Mouse (Mus musculus) ovary, postnatal 10 days (tissue): Measurements from ENCODE around the gene Dynll1.
"Not testable (repeated sequence)": the region's sequence is repeated elsewhere in the genome, so short reads cannot be mapped to it uniquely, and the experiment has no call there.

ENCODE experiments used
- DNase-seq: peaks from one replicate; pipeline ENCODE4 v3.0.0; 2022; ENCODE audit warnings: low spot score

Gene Dynll1

DNA sequence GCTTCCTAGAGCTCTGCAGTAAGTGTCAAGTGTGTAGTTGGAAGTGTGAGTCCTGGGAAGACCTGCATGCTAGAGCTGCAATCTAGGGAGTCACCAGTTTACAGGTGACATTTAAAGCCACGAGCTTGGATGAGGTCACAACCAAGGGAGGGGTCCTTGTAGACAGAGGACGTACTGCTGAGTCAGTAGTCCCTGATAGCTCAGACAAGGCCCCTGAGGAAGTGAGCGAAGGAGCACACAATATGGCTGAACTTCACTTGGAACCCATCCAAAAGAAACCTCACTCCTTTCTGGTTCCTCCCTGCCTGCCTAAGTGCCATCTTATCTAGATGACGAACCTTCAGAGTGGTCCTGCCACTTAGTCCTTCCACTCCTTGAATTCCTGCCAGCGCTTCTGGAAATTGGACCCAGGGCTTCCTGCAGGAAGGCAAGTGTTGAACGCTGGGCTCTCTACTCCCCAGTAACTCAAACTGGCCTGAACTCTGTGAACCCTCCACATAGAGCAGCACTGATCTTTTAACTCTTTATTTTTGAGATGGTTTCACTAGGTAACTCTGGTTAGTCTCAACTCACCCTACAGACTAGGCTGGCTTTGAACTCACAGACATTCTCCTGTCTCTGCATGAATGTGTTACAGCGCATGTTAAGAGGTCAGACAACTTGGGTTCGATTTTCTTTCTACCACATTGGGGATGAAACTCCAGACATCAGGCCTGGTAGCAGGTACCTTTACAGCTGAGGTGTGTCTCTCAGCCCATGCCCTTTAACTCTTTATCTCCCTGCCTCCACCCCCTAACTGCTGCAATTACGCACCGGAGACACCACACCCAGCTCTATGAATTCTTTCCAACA lies 12.2 kb upstream of the Dynll1 start:
- no peak for DNase-seq

DNA sequence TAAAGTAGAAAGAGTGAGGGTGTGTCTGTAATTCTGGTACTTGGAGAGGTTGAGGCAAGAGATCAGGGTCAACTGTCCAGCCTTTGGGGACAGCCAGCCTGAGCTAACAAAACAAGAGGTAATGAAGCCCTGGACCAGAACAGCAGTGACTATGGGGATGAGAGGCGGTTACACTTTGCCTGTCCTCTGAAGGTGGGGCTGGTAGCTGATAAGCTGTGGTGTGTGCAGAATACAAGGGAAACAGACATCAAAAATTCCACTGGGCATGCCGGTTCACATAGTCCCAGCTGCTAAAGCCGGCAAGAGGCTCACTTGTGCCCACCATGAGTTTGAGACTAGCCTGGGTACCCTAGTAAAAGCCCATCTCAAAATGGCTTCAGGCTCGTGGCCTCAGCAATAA lies 11.6 kb upstream of the Dynll1 start:
- no peak for DNase-seq

DNA sequence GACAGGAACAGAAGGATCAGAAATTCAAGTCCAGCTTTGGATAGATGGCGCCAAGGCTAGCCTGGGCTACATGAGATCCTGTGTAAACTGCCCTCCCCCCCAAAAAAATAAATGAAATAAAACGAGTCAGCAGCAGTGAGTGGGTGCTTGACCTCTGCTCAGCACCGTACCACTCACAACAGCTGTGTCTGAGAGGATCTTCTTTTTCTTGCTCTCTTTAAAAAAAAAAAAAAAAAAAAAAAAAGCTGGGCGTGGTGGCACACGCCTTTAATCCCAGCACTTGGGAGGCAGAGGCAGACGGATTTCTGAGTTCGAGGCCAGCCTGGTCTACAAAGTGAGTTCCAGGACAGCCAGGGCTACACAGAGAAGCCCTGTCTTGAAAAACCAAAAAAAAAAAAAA lies 1.4 kb upstream of the Dynll1 start:
- not testable (repeated sequence) for DNase-seq

DNA sequence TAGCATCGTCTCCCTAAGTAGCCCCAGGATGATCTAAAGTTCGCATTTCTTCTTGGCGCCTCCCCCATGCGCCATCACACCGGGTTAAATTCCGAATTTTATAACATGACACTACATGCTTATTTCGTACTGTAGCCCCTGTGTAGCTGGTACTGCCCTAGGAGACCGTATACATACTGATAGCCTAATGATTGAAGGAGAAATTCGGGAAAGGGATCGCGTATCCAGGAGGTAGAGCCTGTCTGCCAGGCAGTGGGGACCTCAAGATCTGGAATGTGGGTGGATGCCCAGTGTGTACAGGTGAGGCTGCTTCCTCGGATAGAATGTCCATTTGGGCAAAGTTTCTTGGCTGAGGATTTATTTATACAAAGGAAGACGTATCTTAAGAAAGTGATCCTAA lies 816 bp upstream of the Dynll1 start:
- DNase-seq = no peak

DNA sequence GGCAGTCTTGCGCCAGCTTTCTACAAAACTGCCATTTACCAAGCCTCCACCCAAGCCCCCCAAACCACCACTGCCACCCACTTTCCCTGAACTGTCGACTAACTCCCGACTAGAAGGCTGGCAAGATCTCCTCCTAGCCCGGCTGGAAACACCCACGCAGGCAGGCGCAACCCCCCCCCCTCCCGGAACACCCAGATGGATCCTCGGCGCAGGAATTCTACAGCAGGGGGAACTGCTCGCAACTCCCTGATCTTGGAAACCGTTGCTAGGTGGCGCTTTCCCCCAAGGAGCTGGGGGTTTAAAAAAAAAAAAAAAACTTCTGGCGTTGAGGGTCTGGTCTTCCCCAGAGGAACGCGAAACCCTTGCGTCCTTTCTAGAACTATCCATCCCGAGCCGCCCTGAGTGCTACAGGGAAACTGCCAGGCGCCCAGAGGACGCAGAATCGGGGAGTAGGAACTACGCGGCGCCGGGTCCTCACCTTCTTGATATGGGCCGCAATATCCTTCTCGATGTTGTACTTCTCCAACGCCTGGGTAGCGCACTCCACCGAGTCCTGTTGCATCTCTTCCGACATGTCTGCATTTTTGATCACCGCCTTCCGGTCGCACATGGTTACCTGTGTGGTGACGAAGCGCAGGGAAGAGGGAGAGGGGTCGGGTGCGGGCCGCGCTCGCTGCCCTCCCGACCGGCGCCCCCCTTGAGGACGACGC lies 609 bp downstream of the Dynll1 start:
- peak; percentile 34 for DNase-seq

DNA sequence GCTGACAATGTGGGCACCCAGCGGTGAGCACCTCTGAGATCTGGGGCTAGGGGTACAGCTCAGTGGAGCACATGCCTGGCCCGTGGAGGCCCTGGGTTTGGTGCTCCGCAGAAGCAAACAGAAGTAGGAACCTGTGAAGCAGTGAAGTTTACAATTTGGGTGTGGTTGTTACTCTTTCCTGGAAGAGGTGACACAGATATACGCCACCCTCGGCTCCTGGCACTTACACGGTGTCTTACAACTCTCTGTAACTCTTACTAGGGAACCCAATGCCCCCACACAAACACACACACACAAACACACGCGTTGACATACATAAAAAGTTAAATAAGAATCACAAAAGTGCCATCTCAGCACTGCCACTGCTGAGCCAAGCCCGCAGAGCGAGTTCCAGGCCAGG lies 4.5 kb downstream of the Dynll1 start:
- DNase-seq = no peak

DNA sequence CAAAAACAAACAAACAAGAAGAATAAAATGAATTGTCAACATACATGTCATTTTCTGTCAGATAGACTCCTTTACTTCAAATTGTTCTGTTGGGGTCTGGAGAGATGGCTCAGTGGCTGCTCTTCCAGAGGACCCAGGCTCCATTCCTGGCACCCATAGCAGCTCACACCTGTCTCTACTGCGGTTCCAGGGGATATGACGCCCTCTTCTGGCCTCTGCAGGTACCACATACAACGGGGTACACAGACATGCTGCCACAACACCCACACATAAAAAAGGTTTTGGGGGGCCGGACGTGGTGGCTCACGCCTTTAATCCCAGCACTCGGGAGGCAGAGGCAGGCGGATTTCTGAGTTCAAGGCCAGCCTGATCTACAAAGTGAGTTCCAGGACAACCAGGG lies 6.6 kb downstream of the Dynll1 start:
- no peak for DNase-seq

DNA sequence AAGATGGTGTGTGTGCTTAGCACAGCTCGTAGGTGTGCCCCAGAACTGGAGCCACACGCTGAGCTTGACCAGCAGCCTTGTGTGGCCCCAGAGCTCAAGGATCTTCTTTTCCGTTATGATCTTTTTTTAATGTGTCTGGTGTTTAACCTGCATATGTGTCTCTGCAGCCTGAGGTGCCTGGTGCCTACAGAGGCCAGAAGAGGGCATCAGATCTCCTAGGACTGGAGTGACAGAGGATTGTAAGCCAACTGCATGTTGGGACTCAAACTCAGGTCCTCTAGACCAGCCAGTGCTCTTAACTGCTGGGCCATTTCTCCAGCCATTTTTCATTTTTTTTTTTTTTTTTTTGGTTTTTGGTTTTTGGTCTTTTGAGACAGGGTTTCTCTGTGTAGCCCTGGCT lies 16.1 kb downstream of the Dynll1 start:
- DNase-seq = no peak

DNA sequence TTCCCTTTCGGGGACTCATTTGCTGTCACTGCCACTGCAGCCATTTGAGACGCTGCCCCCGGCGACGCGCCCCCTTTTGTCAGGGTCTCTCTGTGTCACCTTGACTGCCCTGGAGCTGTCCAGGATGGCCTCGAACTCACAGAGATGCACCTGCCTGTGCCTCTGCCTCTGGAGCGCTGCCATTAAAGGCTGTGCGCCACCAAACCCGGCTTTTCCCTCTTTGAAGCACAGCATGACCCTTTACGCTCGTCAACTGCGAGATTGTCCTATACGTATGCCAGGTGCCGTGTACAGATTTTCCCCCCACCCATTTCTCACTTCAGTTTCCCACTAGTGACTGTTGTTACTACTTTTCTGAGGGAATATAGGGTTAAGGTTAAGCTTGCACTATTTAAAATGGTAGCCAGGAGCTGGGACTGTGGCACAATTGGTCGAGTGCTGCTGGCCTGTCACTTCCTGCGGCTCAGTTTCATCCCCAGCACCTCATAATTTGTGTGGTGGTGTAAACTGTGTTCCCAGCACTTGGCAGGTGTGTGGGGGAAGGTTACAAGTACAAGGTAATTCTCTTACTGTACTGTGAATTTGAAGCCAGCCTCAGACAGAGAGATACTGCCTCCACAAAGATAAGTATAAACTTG lies 20.6 kb downstream of the Dynll1 start:
- no peak for DNase-seq

DNA sequence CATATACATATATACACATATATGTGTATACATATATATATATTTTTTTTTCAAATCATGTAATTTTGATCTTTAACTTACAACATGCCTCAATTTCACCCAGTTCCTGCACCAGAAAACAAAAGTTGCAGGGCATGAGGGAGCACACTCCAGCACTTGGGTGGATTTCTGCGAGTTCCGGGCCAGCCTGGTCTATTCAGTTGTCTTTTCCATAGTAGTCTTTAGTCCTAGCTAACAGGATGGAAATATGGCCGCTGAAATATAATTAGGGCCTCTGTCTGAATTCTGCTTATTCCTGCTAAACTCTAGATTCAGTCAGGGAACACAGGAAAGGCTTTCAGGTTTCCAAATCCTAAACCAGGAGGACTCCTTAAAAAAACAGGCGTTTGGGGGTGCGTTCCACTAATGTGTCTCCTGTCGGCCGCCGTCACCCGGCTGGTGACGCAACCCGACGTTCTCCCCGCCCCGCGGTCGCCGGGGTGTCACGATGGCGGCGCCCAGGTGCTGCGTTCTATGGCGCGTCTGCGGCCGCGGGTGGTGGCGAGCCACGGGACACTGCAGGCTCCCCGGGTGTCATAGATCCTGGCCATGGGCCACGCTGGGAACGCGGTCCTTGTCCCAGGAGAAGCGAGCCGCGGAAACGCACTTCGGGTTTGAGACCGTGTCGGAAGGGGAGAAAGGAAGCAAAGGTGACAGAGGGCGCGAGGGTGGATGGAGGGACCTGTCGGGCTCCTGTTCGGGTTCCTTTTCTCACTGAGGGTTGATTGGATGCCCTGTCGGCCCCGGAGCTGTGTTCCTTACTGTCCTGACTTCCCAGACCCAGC lies 21.4 kb downstream of the Dynll1 start, which contains the start of gene Coq5:
Gene Coq5 (plus strand): TSS at position 441 of the 824 bp plus-strand sequence.
- peak; percentile 73 for DNase-seq

DNA sequence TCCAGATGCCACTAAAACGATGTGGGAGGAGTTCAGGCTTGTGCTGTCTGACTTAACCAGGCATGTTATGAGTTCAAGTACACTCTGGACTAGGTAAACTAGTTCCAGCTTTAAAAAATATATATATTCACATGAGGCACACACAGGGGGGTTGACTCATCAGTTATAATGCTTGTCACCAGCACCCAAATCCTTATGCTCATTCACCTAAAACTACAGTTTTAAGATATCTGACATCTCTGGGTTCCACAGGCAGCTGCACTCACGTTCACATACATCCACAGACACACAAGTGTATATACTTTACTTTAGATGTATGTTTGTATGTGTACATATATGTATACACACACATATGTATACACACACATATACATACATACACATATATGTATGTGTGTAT lies 22.0 kb downstream of the Dynll1 start:
- no peak for DNase-seq

DNA sequence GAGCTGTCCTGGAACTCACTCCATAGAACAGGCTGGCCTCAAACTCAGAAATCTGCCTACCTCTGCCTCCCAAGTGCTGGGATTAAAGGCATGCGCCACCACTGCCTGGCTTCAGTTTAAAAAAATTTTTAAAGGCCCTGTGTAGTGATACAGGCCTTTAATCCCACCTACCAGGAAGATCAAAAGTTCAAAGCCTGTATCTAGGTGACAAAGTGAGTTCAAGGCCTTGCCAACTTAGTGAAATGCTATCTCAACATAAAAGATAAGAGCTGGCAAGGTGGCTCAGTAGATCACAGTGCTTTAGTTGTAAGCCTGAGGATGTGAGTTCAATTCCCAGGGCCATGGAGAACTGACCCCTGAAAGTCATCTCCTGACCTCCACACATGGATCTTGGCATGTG lies 22.7 kb downstream of the Dynll1 start:
- no peak for DNase-seq

DNA sequence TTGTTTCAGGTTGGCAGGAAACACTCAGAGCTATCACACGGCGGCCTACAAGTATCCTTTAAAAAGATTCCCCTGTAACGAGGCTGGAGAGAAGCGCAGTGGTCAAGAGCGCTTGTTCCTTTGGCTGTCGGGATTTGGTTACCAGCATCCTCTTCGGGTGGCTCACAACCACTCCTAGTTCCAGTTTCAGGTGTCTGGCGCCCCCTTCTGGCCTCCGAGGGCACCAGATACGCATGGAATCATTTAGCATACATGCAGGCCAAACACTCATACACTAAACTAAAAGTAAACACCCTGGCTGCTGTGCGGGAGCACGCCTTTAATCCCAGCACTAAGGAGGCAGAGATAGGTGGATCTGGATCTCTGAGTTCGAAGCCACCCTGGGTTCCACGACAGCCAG lies 24.8 kb downstream of the Dynll1 start:
- no peak for DNase-seq

DNA sequence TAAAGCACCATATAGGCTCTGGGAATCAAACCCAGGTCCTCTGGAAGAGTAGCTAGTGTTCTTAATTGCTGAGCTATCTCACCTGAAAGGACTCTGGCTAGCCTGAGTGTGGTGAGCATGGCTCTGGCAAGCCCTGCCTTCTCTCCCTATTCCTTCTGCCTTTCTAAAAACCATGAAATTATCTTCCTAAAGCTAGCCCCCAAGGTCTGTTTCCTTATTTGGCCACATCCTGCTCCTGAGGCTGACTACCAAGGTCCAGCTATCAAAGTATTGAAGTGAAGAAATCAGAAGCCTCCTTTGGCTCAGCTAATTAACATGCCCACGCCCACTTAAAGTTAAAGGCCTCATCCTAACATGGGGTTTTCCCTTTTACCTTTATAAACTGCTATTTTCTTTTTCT lies 26.0 kb downstream of the Dynll1 start:
- DNase-seq = no peak

DNA sequence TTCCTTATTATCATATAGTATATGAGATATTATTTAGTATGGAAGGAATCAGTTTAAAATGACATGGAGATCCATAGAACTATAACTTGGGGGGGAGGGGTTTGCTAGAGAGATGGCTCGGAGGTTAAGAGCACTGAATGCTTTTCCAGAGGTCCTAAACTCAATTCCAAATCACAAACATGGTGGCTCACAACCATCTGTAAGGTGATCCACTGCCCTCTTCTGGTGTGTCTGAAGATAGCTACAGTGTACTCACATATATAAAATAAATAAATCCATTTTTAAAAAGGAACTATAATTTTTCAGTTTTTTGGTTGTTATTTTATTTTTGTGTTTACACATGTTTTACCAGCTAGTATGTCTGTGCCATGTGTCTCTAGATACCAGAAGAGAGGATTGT lies 26.4 kb downstream of the Dynll1 start:
- DNase-seq = no peak

DNA sequence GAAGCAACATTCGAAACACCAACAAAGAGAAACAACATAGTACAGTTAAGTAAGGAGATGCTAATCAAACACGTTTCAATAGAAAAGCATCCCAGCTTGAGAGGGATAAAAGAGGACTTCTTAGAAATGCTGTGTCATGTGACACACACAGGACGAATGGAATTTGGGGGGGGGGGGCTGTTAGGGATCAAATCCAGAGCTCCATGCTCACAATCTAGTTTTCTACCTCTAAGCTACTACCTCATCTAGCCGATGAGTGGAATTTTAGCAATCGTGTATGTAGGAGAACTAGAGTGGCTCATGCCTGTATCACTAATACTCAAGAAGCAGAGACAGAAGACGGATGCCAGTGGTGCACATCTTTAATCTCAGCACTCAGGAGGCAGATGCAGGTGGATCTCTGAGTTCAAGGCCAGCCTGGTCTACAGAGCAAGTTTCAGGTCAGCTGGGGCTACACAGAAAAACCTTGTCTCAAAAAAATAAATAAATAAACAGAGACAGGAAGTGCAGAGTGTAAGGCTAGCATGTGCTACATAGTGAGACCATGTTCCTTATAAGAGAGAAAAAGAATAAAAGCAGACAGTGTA lies 27.2 kb downstream of the Dynll1 start:
- DNase-seq = no peak

DNA sequence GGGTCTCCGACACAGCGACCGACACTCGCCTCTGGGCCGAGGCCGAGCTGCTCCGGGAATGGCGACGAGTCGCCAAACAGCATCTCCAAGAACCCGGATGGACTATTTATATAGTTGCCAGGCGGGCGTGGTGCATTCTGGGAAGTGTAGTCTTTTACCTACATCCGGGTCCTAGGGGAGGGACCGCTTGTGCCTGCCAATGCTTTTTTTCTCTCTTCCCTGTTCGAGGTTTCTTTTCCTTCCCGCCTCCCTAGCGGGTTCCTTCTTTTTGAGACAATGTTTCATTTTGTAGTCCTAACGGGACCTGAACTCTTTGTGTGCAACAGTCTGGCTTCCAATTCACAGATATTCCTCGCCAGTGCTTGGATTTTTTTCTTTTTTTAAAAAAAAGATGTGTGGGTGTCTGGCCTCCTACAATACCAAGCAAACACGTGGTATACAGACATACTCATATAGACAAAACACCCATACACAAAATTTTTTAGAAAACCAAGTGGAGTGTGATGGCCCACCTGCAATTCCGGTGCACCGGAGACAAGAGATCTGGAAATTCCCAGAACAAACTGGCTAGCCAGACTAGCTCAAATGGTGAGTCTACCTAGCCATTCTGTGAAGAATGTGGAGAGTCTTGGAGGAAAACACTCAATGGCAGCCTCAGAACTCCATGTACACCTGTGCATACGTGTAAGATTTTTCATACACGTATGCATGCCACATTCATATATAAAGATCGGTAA lies 27.8 kb downstream of the Dynll1 start, which contains the start of gene Rnf10:
Gene Rnf10 (minus strand): TSS at position 87 of the 737 bp plus-strand sequence.
- DNase-seq = peak; percentile 98

DNA sequence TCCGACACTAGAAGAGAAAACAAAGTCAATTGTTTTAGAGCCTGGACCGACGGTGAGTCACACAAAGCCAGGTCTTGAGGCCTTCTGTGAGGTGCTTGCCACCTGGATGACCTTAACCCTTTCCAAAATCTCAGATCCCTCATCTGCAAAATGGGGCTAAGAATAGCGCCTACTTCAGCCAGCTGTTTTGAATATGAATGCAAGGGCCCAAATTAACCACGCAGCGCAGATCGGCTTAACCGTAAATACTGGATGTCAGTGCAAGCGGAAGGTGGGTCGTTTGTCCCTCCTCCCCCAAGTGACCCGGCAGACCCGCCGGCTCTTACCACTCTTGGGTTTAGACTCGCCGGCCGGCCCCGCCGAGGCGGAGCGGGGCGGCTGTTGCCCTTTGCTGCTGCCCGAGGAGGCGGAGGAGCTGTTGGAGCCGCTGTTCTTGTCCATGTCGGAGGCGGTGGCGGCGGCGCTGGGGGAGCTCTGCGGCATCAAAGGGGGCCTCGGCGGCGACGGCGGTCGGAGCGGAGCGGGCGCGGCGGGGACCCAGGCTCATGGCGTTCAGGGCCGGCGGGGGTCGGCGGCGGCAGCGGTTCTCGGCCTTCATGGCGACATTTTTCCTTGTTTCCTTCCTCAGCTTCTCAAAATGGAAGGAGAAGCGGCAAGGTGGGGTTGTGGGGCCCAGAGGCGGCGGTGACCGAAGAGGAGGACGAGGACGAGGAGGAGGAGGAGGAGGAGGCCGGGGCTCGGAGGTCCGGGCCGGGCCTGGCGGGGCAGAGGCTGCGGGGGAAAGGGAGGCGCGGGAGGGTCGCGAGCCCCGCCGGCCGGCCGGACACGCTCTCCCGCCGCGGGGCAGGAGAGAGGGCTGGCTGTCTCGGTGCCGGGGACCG lies 28.6 kb downstream of the Dynll1 start:
- DNase-seq = peak; percentile 24

DNA sequence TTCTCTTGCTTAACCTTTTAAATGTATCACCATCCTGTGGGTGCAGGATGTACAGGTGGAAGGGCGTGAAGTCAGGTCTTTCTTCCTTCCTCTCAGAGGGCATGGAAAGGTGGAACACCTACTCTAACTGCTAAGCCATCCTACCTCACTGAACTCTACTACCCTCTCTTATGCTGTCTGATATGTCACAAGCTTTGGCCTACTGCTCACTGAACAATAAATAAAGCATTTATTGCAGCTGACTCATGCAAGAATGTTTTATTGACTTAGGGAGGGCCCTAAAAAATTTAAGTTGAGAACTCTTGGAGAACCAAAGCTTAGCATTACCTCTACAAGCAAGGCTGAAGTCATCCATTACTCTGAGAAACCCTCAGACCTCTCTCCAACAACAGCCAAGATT lies 30.8 kb downstream of the Dynll1 start:
- no peak for DNase-seq

DNA sequence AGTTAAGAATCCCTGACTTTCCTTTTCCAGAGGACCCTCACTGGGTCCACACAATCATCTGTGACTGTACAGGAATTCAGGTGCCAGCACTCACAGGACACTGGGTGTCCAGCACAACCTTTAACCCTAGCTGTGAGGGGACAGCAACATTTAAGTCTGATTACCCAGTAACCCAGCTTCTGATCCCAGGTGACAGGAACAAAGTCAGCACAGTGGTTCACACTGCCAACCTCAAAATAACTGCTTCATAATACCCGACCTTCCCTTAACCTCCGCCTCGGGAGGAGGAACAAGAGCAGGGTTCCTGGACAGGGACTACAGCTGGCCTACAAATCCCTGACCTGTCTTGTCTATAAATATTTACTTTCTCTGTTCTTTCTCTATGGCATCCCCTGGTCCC lies 32.5 kb downstream of the Dynll1 start:
- DNase-seq = no peak
